Mouse (Mus musculus): ENCODE data around the gene Med1. TPM values are rescaled to one million over a fixed set of nuclear protein-coding genes. Genes with fewer than 3 reads are reported as not detected.

Med1 gene
- polyA plus RNA-seq, 1 experiment: 8.8 TPM

DNA sequence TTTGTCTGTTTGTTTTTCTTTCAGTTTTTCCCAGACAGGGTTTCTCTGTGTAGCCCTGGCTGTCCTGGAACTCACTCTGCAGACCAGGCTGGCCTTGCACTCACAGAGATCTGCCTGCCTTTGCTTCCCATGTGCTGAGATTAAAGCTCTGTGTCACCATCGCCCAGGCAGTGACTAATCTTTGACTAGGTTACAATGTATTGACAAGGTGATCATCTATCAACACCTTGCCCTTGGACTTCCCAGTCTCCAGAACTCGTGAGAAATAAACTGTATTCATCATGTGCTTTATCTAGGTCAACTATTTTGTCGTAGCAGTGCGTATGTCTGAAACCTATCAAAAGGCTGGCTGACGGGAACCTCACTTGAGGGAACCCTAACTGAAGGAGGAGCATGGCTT, 69.7 kb downstream of the Med1 start:
- Histone ChIP-seq H3K4me1 (ENCODE audit: control insufficient read depth, insufficient read depth, insufficient read length) (no peaks in the 10 kb centered on the region), H3K4me3 (ENCODE audit: extremely low read depth, insufficient read depth, insufficient read length) (no peak overlapping the region), H3K27me3 (ENCODE audit: control insufficient read depth, insufficient read depth, low read length) (no peaks in the 10 kb centered on the region), H3K36me3 (ENCODE audit: control insufficient read depth, insufficient read depth, low read length) (peaks cover 4% of the 10 kb centered on the region), H3K27ac (ENCODE audit: insufficient read depth, low read length) (no peak overlapping the region)
- WGBS: 92% methylated on average over 5 of the region's 5 CpGs
- DNase-seq (ENCODE audit: low read depth in 1 of 2, low spot score in 2 of 2): no peak
- TF ChIP-seq CTCF (IDR thresholded peaks at IDR 0.05; ENCODE audit: extremely low read depth, insufficient read depth, insufficient read length, insufficient replicate concordance) (no peak), POLR2A (IDR thresholded peaks at IDR 0.05; ENCODE audit: low read depth, low read length) (no peak)

- H3K27me3 ChIP-seq (ENCODE audit: control insufficient read depth, insufficient read depth, low read length): no peaks in the 10 kb centered on the region
- TF ChIP-seq POLR2A (IDR thresholded peaks at IDR 0.05; ENCODE audit: low read depth, low read length) (no peak), CTCF (IDR thresholded peaks at IDR 0.05; ENCODE audit: extremely low read depth, insufficient read depth, insufficient read length, insufficient replicate concordance) (no peak)
- 87% methylated on average over 1 of the region's 1 CpGs for WGBS
- H3K4me3 ChIP-seq (ENCODE audit: extremely low read depth, insufficient read depth, insufficient read length): no peak overlapping the region
- DNase-seq (ENCODE audit: low read depth in 1 of 2, low spot score in 2 of 2): no peak
- H3K27ac ChIP-seq (ENCODE audit: insufficient read depth, low read length): no peak overlapping the region
- no peaks in the 10 kb centered on the region for H3K4me1 ChIP-seq (ENCODE audit: control insufficient read depth, insufficient read depth, insufficient read length)
- peaks cover 19% of the 10 kb centered on the region for H3K36me3 ChIP-seq (ENCODE audit: control insufficient read depth, insufficient read depth, low read length)
These were observed 78.7 kb downstream of the Med1 start for GRCm38 (mm10) chr11:98114363-98114762.

GRCm38 (mm10) chr11:98113504-98113903, 79.6 kb downstream of the Med1 start:
- peaks cover 26% of the 10 kb centered on the region for H3K36me3 ChIP-seq (ENCODE audit: control insufficient read depth, insufficient read depth, low read length)
- no peak for TF ChIP-seq POLR2A (IDR thresholded peaks at IDR 0.05; ENCODE audit: low read depth, low read length)
- no peak for TF ChIP-seq CTCF (IDR thresholded peaks at IDR 0.05; ENCODE audit: extremely low read depth, insufficient read depth, insufficient read length, insufficient replicate concordance)
- WGBS: 92% methylated on average over 4 of the region's 4 CpGs

DNA sequence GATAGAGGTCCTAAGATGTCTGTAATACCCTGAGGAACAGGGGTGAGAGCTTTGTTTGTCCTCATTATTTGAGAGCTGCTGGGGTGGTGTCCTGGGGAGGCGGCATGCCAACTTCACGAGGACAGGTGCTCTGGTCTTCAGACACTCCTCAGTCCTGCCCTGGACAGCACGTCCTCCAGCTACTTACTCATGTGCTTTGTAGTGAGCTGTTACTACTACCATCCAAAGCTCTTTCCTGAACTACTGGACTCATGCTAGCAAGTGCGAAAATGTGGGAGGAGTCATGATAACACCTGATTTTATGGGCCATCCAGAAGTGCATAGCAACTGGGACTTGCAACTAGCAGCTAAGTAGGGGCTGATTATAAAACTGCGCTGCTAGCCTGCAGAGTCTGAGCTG, 83.4 kb downstream of the Med1 start:
- H3K36me3 ChIP-seq (ENCODE audit: control insufficient read depth, insufficient read depth, low read length): peaks cover 38% of the 10 kb centered on the region
- WGBS: 93% methylated on average over 5 of the region's 5 CpGs
- no peak for DNase-seq (ENCODE audit: low read depth in 1 of 2, low spot score in 2 of 2)
- no peaks in the 10 kb centered on the region for H3K4me1 ChIP-seq (ENCODE audit: control insufficient read depth, insufficient read depth, insufficient read length)
- TF ChIP-seq CTCF (IDR thresholded peaks at IDR 0.05; ENCODE audit: extremely low read depth, insufficient read depth, insufficient read length, insufficient replicate concordance): no peak
- TF ChIP-seq POLR2A (IDR thresholded peaks at IDR 0.05; ENCODE audit: low read depth, low read length): no peak
- H3K4me3 ChIP-seq (ENCODE audit: extremely low read depth, insufficient read depth, insufficient read length): no peak overlapping the region
- no peaks in the 10 kb centered on the region for H3K27me3 ChIP-seq (ENCODE audit: control insufficient read depth, insufficient read depth, low read length)
- H3K27ac ChIP-seq (ENCODE audit: insufficient read depth, low read length): no peak overlapping the region

More at GRCm38 (mm10) chr11:98113504-98113903, 79.6 kb downstream of the Med1 start:
- H3K4me1 ChIP-seq (ENCODE audit: control insufficient read depth, insufficient read depth, insufficient read length): no peaks in the 10 kb centered on the region
- DNase-seq (ENCODE audit: low read depth in 1 of 2, low spot score in 2 of 2): no peak
- H3K4me3 ChIP-seq (ENCODE audit: extremely low read depth, insufficient read depth, insufficient read length): no peak overlapping the region
- H3K27ac ChIP-seq (ENCODE audit: insufficient read depth, low read length): no peak overlapping the region
- H3K27me3 ChIP-seq (ENCODE audit: control insufficient read depth, insufficient read depth, low read length): no peaks in the 10 kb centered on the region

Other genes starting within 250 kb of the Med1 start
- 9.0 and 9.7 TPM in 2 replicates for gene Plxdc1, start 206.8 kb downstream of the Med1 start, polyA plus RNA-seq (2012; rRNA removed)
- gene Arl5c, start 197.1 kb downstream of the Med1 start, polyA plus RNA-seq (2012; rRNA removed): 24.6 and 28.9 TPM in 2 replicates
- 8.5 and 8.9 TPM in 2 replicates for gene Cacnb1, start 170.3 kb downstream of the Med1 start, polyA plus RNA-seq (2012; rRNA removed)
- 555 and 724 TPM in 2 replicates for gene Rpl19, start 166.6 kb downstream of the Med1 start, polyA plus RNA-seq (2012; rRNA removed)
- gene Stac2, start 139.8 kb downstream of the Med1 start, polyA plus RNA-seq (2012; rRNA removed): 6.3 and 6.6 TPM in 2 replicates
- gene Fbxl20, start 42.9 kb downstream of the Med1 start, polyA plus RNA-seq (2012; rRNA removed): 15.4 and 17.6 TPM in 2 replicates
- 12.4 and 12.7 TPM in 2 replicates for gene Cdk12, start 9.8 kb upstream of the Med1 start, polyA plus RNA-seq (2012; rRNA removed)
- gene Neurod2, start 136.4 kb upstream of the Med1 start, polyA plus RNA-seq (2012; rRNA removed): not detected in 2 replicates
- 0.27 and 0.44 TPM in 2 replicates for gene Ppp1r1b, start 155.1 kb upstream of the Med1 start, polyA plus RNA-seq (2012; rRNA removed)
- gene Stard3, start 165.1 kb upstream of the Med1 start, polyA plus RNA-seq (2012; rRNA removed): 70.7 and 80.2 TPM in 2 replicates
- gene Tcap, start 190.5 kb upstream of the Med1 start, polyA plus RNA-seq (2012; rRNA removed): 0.42 and 0.43 TPM in 2 replicates
- gene Pnmt, start 193.2 kb upstream of the Med1 start, polyA plus RNA-seq (2012; rRNA removed): 0.07 TPM in 1 of 2 replicates, not detected in the other
- 17.7 and 19.8 TPM in 2 replicates for gene Pgap3, start 207.2 kb upstream of the Med1 start, polyA plus RNA-seq (2012; rRNA removed)
- 4.0 and 5.5 TPM in 2 replicates for gene Erbb2, start 219.2 kb upstream of the Med1 start, polyA plus RNA-seq (2012; rRNA removed)
- 37.1 and 37.8 TPM in 2 replicates for gene Mien1, start 245.7 kb upstream of the Med1 start, polyA plus RNA-seq (2012; rRNA removed)

Data from spleen, adult 2 months (tissue).